Mouse (Mus musculus): ENCODE results near the gene 4933403O08Rik. TPM values are rescaled to one million over a fixed set of nuclear protein-coding genes. Genes with fewer than 3 reads are reported as not detected.

The 4933403O08Rik gene
- polyA plus RNA-seq (2012; rRNA removed): not detected in 2 replicates

DNA sequence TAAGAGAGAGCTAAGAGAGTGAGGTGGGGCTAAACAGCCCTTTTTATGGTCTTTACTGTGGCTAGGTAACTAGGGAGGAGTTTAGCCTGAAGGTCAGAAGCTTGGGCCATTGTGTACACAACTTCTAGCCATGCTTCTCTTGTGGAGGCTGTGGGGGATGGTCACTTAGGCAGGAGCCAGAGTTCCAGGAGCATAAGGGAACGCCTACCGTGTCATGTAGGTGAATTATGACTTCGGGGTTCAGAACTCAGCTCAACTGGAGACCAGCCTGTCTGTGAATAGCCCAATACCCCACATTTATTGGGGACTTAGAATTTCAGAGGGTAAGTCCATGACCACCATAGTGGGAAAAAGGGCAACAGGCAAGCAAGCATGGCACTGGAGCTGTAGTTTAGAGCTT is at the start of gene 4933403O08Rik:
Gene 4933403O08Rik, plus strand, starts transcription at position 301 of the 400 bp plus-strand sequence.
- WGBS: 79% methylated on average over 3 of the region's 3 CpGs
- no peak for TF ChIP-seq POLR2A (IDR thresholded peaks at IDR 0.05; ENCODE audit: borderline replicate concordance, extremely low read depth, low read depth, low read length)
- TF ChIP-seq CTCF (IDR thresholded peaks at IDR 0.05; ENCODE audit: insufficient read depth, low read length): no peak
- no peak for DNase-seq

DNA sequence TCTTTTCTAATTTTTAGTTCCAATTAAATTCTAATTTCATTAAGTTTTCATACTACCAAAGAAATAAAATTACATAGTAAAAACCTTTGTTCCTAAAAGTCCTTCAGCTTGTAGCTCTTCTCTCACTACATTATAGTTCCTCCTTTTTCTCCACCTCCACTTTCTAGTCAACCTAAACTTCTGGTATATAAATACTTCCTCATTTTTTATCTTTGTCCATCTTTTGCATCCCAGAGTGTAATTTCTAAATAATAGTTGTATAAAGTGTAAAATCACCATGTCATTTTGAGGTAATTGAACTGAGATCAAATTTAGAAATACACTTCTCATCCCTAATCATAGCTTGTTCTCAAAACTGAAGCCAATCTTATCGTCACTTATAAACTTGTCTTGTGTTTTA is 4.1 kb downstream of the 4933403O08Rik start:
- Histone ChIP-seq H3K4me1 (ENCODE audit: control insufficient read depth, insufficient read depth, low read length) (no peaks in the 10 kb centered on the region), H3K4me3 (replicated peaks; ENCODE audit: extremely low read depth, low read depth, low read length) (no peak overlapping the region)
- 64% methylated on average over 1 of the region's 1 CpGs for WGBS
- no peak for DNase-seq
- TF ChIP-seq POLR2A (IDR thresholded peaks at IDR 0.05; ENCODE audit: borderline replicate concordance, extremely low read depth, low read depth, low read length) (no peak), CTCF (IDR thresholded peaks at IDR 0.05; ENCODE audit: insufficient read depth, low read length) (no peak)

More for the DNA sequence above, at the start of gene 4933403O08Rik:
- Histone ChIP-seq H3K4me3 (replicated peaks; ENCODE audit: extremely low read depth, low read depth, low read length) (no peak within 1 kb of the TSS), H3K4me1 (ENCODE audit: control insufficient read depth, insufficient read depth, low read length) (no peaks in the 10 kb centered on the region)

DNA sequence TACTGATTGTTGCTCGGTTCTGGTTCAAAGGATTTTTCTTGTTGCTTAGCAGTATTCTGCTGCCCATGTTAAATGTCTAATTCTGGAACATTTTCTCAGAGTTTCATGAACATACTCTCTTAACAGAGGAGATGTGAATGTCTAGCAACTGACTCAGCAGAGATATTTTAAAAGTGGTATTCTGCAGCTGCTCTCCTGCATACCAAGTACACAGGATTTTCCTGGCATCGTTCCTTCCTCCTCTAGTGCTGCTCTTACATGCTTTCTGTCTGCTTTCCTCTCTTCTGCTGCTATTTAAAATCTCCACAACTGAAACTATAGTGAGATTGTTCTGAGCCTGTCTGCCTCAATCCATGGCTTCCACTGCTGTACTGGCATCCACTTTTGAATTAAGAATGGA is 16.7 kb downstream of the 4933403O08Rik start:
- WGBS: 59% methylated on average over 2 of the region's 2 CpGs
- no peak for TF ChIP-seq POLR2A (IDR thresholded peaks at IDR 0.05; ENCODE audit: borderline replicate concordance, extremely low read depth, low read depth, low read length)
- no peak for TF ChIP-seq CTCF (IDR thresholded peaks at IDR 0.05; ENCODE audit: insufficient read depth, low read length)
- Histone ChIP-seq H3K4me1 (ENCODE audit: control insufficient read depth, insufficient read depth, low read length) (no peaks in the 10 kb centered on the region), H3K4me3 (replicated peaks; ENCODE audit: extremely low read depth, low read depth, low read length) (no peak overlapping the region)
- no peak for DNase-seq

DNA sequence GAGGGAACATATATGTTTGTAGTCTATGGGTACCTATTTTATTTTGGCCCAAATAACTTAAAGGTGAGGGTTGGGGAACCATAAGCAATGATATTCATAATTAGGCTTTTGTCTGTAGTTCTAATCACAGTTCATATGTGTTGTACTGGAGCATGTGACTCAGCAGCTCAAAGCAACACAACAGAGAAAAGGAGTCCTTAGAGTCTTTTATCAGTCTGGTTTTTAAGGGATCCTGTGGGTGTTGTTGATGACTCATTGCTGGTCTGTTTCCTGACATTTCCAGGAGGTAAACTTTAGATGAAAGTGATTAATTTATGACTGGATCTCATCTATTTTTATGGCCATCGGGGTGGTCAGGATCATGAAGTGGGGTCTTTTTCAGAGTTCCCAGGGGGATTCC is 34.7 kb downstream of the 4933403O08Rik start:
- DNase-seq: no peak
- Histone ChIP-seq H3K4me3 (replicated peaks; ENCODE audit: extremely low read depth, low read depth, low read length) (no peak overlapping the region), H3K4me1 (ENCODE audit: control insufficient read depth, insufficient read depth, low read length) (no peaks in the 10 kb centered on the region)
- 68% methylated on average over 1 of the region's 1 CpGs for WGBS
- no peak for TF ChIP-seq POLR2A (IDR thresholded peaks at IDR 0.05; ENCODE audit: borderline replicate concordance, extremely low read depth, low read depth, low read length)
- TF ChIP-seq CTCF (IDR thresholded peaks at IDR 0.05; ENCODE audit: insufficient read depth, low read length): no peak

Other genes with a start within 250 kb of the 4933403O08Rik start
- gene Tex16, start 228.0 kb upstream of the 4933403O08Rik start, polyA plus RNA-seq (2012; rRNA removed): not detected in 2 replicates
- gene Apool, start 72.3 kb downstream of the 4933403O08Rik start, polyA plus RNA-seq (2012; rRNA removed): 1.7 and 3.8 TPM in 2 replicates
- not detected in 2 replicates for gene Satl1, start 167.7 kb downstream of the 4933403O08Rik start, polyA plus RNA-seq (2012; rRNA removed)